Mouse (Mus musculus) urinary bladder, postnatal 10 days (tissue): ENCODE results near the gene Mga.

Experiments used
- DNase-seq: peaks from one replicate; pipeline ENCODE4 v3.0.0; 2022; ENCODE audit warnings: low spot score

Gene Mga

GRCm38 (mm10) chr2:119988952-119989351 lies 91.9 kb downstream of the Mga start:
- no peak for DNase-seq

- no peak for DNase-seq
Observed at GRCm38 (mm10) chr2:119990881-119991280, 93.9 kb downstream of the Mga start.

- DNase-seq = no peak
Observed at GRCm38 (mm10) chr2:119992349-119992748, 95.3 kb downstream of the Mga start.

- DNase-seq = no peak
Observed at GRCm38 (mm10) chr2:119993515-119993914, 96.5 kb downstream of the Mga start.

- DNase-seq = no peak
Observed at GRCm38 (mm10) chr2:119994839-119995238, 97.8 kb downstream of the Mga start.

GRCm38 (mm10) chr2:119995391-119996281 lies 98.6 kb downstream of the Mga start:
- DNase-seq = no peak

- no peak for DNase-seq
Observed at GRCm38 (mm10) chr2:119997354-119997753, 100.3 kb downstream of the Mga start.

- no peak for DNase-seq
Observed at GRCm38 (mm10) chr2:119999731-120000130, 102.7 kb downstream of the Mga start.

GRCm38 (mm10) chr2:120000882-120001584 lies 104.0 kb downstream of the Mga start:
- no peak for DNase-seq

- no peak for DNase-seq
Observed at GRCm38 (mm10) chr2:120001956-120002355, 104.9 kb downstream of the Mga start.

- no peak for DNase-seq
Observed at GRCm38 (mm10) chr2:120003970-120004369, 106.9 kb downstream of the Mga start.

- DNase-seq = no peak
Observed at GRCm38 (mm10) chr2:120006696-120007095, 109.7 kb downstream of the Mga start.

- DNase-seq = no peak
Observed at GRCm38 (mm10) chr2:120007680-120008210, 110.7 kb downstream of the Mga start.

- DNase-seq = no peak
Observed at GRCm38 (mm10) chr2:120008672-120009071, 111.6 kb downstream of the Mga start.

- no peak for DNase-seq
Observed at GRCm38 (mm10) chr2:120011462-120012200, 114.6 kb downstream of the Mga start.

GRCm38 (mm10) chr2:120012924-120013323 lies 115.9 kb downstream of the Mga start:
- no peak for DNase-seq

- no peak for DNase-seq
Observed at GRCm38 (mm10) chr2:120013831-120014486, 116.9 kb downstream of the Mga start.

- DNase-seq = no peak
Observed at GRCm38 (mm10) chr2:120015882-120016281, 118.9 kb downstream of the Mga start.

- no peak for DNase-seq
Observed at GRCm38 (mm10) chr2:120017599-120017998, 120.6 kb downstream of the Mga start.
